Mouse (Mus musculus) cerebellum, adult 2 months (tissue): ENCODE results near the gene Gm42417. TPM values are rescaled to one million over a fixed set of nuclear protein-coding genes. Genes with fewer than 3 reads are reported as not detected.

Experiments used
- DNase-seq, 2 experiments: peaks; one replicate each; pipeline ENCODE4 v3.0.0; 2021
- H3K27ac ChIP-seq: fragments of 200-500 bp; 2 replicates; pipeline ENCODE4 v1.5.1; 2012; ENCODE audit warnings: low read length, control low read depth, inconsistent platforms; ENCODE audit not compliant: insufficient read depth
- H3K27me3 ChIP-seq: fragments of 200-500 bp; 2 replicates; pipeline ENCODE4 v1.6.1; 2012; ENCODE audit warnings: inconsistent platforms, mild to moderate bottlenecking, low read length, moderate library complexity; ENCODE audit not compliant: control insufficient read depth, insufficient read depth
- H3K4me1 ChIP-seq: fragments of 200-500 bp; 2 replicates; pipeline ENCODE4 v1.6.1; 2011; ENCODE audit warnings: low read length; ENCODE audit not compliant: control insufficient read depth, insufficient read depth
- H3K4me3 ChIP-seq: fragments of 200-500 bp; replicated peaks from 2 replicates; pipeline ENCODE3; 2011; ENCODE audit warnings: mild to moderate bottlenecking, low read depth, low read length, control low read depth; ENCODE audit not compliant: insufficient read depth
- CTCF ChIP-seq: fragments of 200-500 bp; IDR thresholded peaks from 2 replicates; pipeline ENCODE4 v1.5.1; 2011; ENCODE audit warnings: low read depth, mild to moderate bottlenecking, control low read depth, low read length, moderate library complexity, borderline replicate concordance; ENCODE audit not compliant: insufficient read depth
- POLR2A ChIP-seq: fragments of 200-500 bp; IDR thresholded peaks from 2 replicates; pipeline ENCODE4 v1.6.1; 2011; ENCODE audit warnings: low read length, control low read depth, borderline replicate concordance; ENCODE audit not compliant: insufficient read depth
- WGBS: fragments of 180-500 bp; shearing (Covaris S2); methylation state at CpG from one replicate; pipeline ENCODE4 v1.1.7; 2018; 5-methylcytosine and 5-hydroxymethylcytosine counted together
- polyA plus RNA-seq: library from polyadenylated mRNA; depleted of rRNA; stranded (reverse); fragments of >200 nt; gene quantifications from 2 replicates; pipeline ENCODE4 v1.2.3, GENCODE M21; 2012

Gene Gm42417
- polyA plus RNA-seq, 1 experiment: 0.05 TPM

GRCm38 (mm10) chr1:36569694-36570276, 30.6 kb upstream of the Gm42417 start:
- TF ChIP-seq CTCF (no peak), POLR2A (no peak)
- H3K4me1 ChIP-seq: peaks cover 9% of the 10 kb centered on the region

GRCm38 (mm10) chr1:36568776-36569175, 29.5 kb upstream of the Gm42417 start:
- H3K4me3 ChIP-seq: no peak overlapping the region
- WGBS: 72% methylated on average over 4 of the region's 4 CpGs
- 0 out of 2 replicates have a peak, but pooled peaks cover under 1% of the 10 kb centered on the region for H3K4me1 ChIP-seq
- DNase-seq: no peak
- no peak for TF ChIP-seq CTCF
- TF ChIP-seq POLR2A: no peak
- no peaks in the 10 kb centered on the region for H3K27me3 ChIP-seq
- no peak overlapping the region for H3K27ac ChIP-seq

More at GRCm38 (mm10) chr1:36569694-36570276, 30.6 kb upstream of the Gm42417 start:
- H3K4me3 ChIP-seq: no peak overlapping the region
- H3K27me3 ChIP-seq: no peaks in the 10 kb centered on the region
- 71% methylated on average over 7 of the region's 7 CpGs for WGBS
- H3K27ac ChIP-seq: no peak overlapping the region
- no peak for DNase-seq

GRCm38 (mm10) chr1:36567818-36568603, 28.8 kb upstream of the Gm42417 start:
- no peak overlapping the region for H3K27ac ChIP-seq
- 64% methylated on average over 21 of the region's 21 CpGs for WGBS
- no peaks in the 10 kb centered on the region for H3K27me3 ChIP-seq
- no peak for TF ChIP-seq POLR2A
- no peak for TF ChIP-seq CTCF
- H3K4me3 ChIP-seq: no peak overlapping the region
- no peaks in the 10 kb centered on the region for H3K4me1 ChIP-seq
- no peak for DNase-seq

GRCm38 (mm10) chr1:36566425-36566824, 27.2 kb upstream of the Gm42417 start:
- no peak overlapping the region for H3K4me3 ChIP-seq
- no peak for DNase-seq
- 62% methylated on average over 2 of the region's 2 CpGs for WGBS
- H3K4me1 ChIP-seq: no peaks in the 10 kb centered on the region
- H3K27me3 ChIP-seq: no peaks in the 10 kb centered on the region
- H3K27ac ChIP-seq: no peak overlapping the region
- TF ChIP-seq POLR2A (no peak), CTCF (no peak)

GRCm38 (mm10) chr1:36564101-36564500, 24.9 kb upstream of the Gm42417 start:
- TF ChIP-seq CTCF: no peak
- no peak for TF ChIP-seq POLR2A
- Histone ChIP-seq H3K27ac (no peak overlapping the region), H3K27me3 (no peaks in the 10 kb centered on the region), H3K4me1 (no peaks in the 10 kb centered on the region), H3K4me3 (no peak overlapping the region)
- no peak for DNase-seq
- WGBS: 74% methylated on average over 6 of the region's 6 CpGs

GRCm38 (mm10) chr1:36563632-36564031, 24.4 kb upstream of the Gm42417 start:
- peaks cover 3% of the 10 kb centered on the region; the same call in 1 of the 2 replicates for H3K4me1 ChIP-seq
- no peak overlapping the region for H3K27ac ChIP-seq
- no peak overlapping the region for H3K4me3 ChIP-seq
- no peak for DNase-seq
- H3K27me3 ChIP-seq: no peaks in the 10 kb centered on the region
- WGBS: 76% methylated on average over 4 of the region's 4 CpGs
- no peak for TF ChIP-seq POLR2A
- no peak for TF ChIP-seq CTCF

GRCm38 (mm10) chr1:36563197-36563596, 24.0 kb upstream of the Gm42417 start:
- Histone ChIP-seq H3K27ac (no peak overlapping the region), H3K27me3 (no peaks in the 10 kb centered on the region), H3K4me1 (peaks cover 6% of the 10 kb centered on the region; the same call in 1 of the 2 replicates), H3K4me3 (no peak overlapping the region)
- WGBS: 34% methylated on average over 2 of the region's 2 CpGs
- TF ChIP-seq POLR2A (no peak), CTCF (no peak)
- DNase-seq: no peak

- 89% methylated on average over 4 of the region's 4 CpGs for WGBS
- no peak for DNase-seq
- H3K4me1 ChIP-seq: peaks cover 6% of the 10 kb centered on the region; the same call in 1 of the 2 replicates
- TF ChIP-seq POLR2A (no peak), CTCF (no peak)
- H3K27ac ChIP-seq: no peak overlapping the region
- no peaks in the 10 kb centered on the region for H3K27me3 ChIP-seq
- H3K4me3 ChIP-seq: no peak overlapping the region
Observed at GRCm38 (mm10) chr1:36562388-36562787, 23.2 kb upstream of the Gm42417 start.
